Mouse (Mus musculus) hindbrain, embryonic 14.5 days (tissue): ENCODE data around the gene Hsf2bp. TPM values are rescaled to one million over a fixed set of nuclear protein-coding genes. Genes with fewer than 3 reads are reported as not detected.
A peak's percentile ranks its signal among the peaks of the same experiment; 100 is the strongest.

Experiments used
- ATAC-seq: fragments of 200-750 bp; cut with Nextera tagmentation; 2 replicates; pipeline ENCODE4 v1.8.0; 2017; ENCODE audit warnings: moderate number of reproducible peaks, mild to moderate bottlenecking, moderate TSS enrichment, moderate library complexity; ENCODE audit not compliant: low FRiP score
- DNase-seq: peaks from one replicate; pipeline ENCODE4 v3.0.0-alpha.2; 2015; ENCODE audit warnings: low spot score
- H3K27ac ChIP-seq: fragments of 300-500 bp; sonication (generic); 2 replicates; pipeline ENCODE4 v1.5.1; 2014; ENCODE audit warnings: mild to moderate bottlenecking, moderate library complexity
- H3K27me3 ChIP-seq: fragments of 300-500 bp; sonication (generic); 2 replicates; pipeline ENCODE4 v1.6.1; 2014; ENCODE audit warnings: mild to moderate bottlenecking, low read length, mixed read lengths; ENCODE audit not compliant: control insufficient read depth, insufficient read depth
- H3K36me3 ChIP-seq: fragments of 300-500 bp; sonication (generic); replicated peaks from 2 replicates; pipeline ENCODE4 v1.6.1; 2014; ENCODE audit not compliant: control insufficient read depth, insufficient read depth
- H3K4me1 ChIP-seq: fragments of 300-500 bp; sonication (generic); replicated peaks from 2 replicates; pipeline ENCODE4 v1.6.1; 2014; ENCODE audit warnings: antibody characterized with exemption, low read length, mixed read lengths; ENCODE audit not compliant: control insufficient read depth, insufficient read depth
- H3K4me2 ChIP-seq: fragments of 300-500 bp; sonication (generic); replicated peaks from 2 replicates; pipeline ENCODE4 v1.6.1; 2014; ENCODE audit warnings: mild to moderate bottlenecking, moderate library complexity
- H3K4me3 ChIP-seq: fragments of 300-500 bp; sonication (generic); replicated peaks from 2 replicates; pipeline ENCODE4 v1.5.1; 2014; ENCODE audit warnings: mild to moderate bottlenecking, low read length
- H3K9ac ChIP-seq: fragments of 300-500 bp; sonication (generic); 2 replicates; pipeline ENCODE4 v1.6.1; 2014
- H3K9me3 ChIP-seq: fragments of 300-500 bp; sonication (generic); 2 replicates; pipeline ENCODE4 v1.6.1; 2016; ENCODE audit warnings: low read length; ENCODE audit not compliant: control insufficient read depth
- WGBS: fragments of 180-500 bp; shearing (Covaris S2); extraction: QIAGEN DNeasy Blood & Tissue Kit; methylation state at CpG from one replicate; pipeline ENCODE4 v1.1.7; 2014; 5-methylcytosine and 5-hydroxymethylcytosine counted together
- polyA plus RNA-seq: library from polyadenylated mRNA; unstranded; fragments of >200 nt; fragmentation: Nextera tagmentation; extraction: Ambion mirVana; gene quantifications from 2 replicates; pipeline ENCODE4 v1.2.1, GENCODE M21; 2014

The Hsf2bp gene
- polyA plus RNA-seq, 1 experiment from 2014 or later: 0.82 TPM

GRCm38 (mm10) chr17:31966566-31966965 lies 69.6 kb downstream of the Hsf2bp start:
- no peak overlapping the region for H3K4me2 ChIP-seq
- 94% methylated on average over 1 of the region's 1 CpGs for WGBS
- no peak overlapping the region for H3K27ac ChIP-seq
- no peaks in the 10 kb centered on the region for H3K9me3 ChIP-seq
- no peak overlapping the region for H3K4me3 ChIP-seq
- no peaks in the 10 kb centered on the region for H3K27me3 ChIP-seq
- no peak overlapping the region for H3K9ac ChIP-seq
- no peaks in the 10 kb centered on the region for H3K4me1 ChIP-seq
- H3K36me3 ChIP-seq: no peaks in the 10 kb centered on the region
- ATAC-seq: no peak
- DNase-seq: no peak

- 36% methylated on average over 2 of the region's 2 CpGs for WGBS
- Histone ChIP-seq H3K9ac (no peak overlapping the region), H3K4me2 (no peak overlapping the region), H3K27ac (no peak overlapping the region), H3K36me3 (no peaks in the 10 kb centered on the region), H3K4me3 (no peak overlapping the region), H3K4me1 (no peaks in the 10 kb centered on the region), H3K9me3 (no peaks in the 10 kb centered on the region), H3K27me3 (no peaks in the 10 kb centered on the region)
- DNase-seq (peak; percentile 47), ATAC-seq (no peak)
Measured at GRCm38 (mm10) chr17:31965623-31966022, 70.5 kb downstream of the Hsf2bp start.

GRCm38 (mm10) chr17:31962930-31963329 lies 73.2 kb downstream of the Hsf2bp start:
- no peaks in the 10 kb centered on the region for H3K36me3 ChIP-seq
- no peak overlapping the region for H3K4me3 ChIP-seq
- H3K9me3 ChIP-seq: no peaks in the 10 kb centered on the region
- H3K27ac ChIP-seq: no peak overlapping the region
- no peak overlapping the region for H3K9ac ChIP-seq
- no peak for DNase-seq
- no peaks in the 10 kb centered on the region for H3K4me1 ChIP-seq
- 56% methylated on average over 4 of the region's 4 CpGs for WGBS
- ATAC-seq: no peak
- no peak overlapping the region for H3K4me2 ChIP-seq
- H3K27me3 ChIP-seq: no peaks in the 10 kb centered on the region

- WGBS: 85% methylated on average over 5 of the region's 5 CpGs
- H3K27ac ChIP-seq: no peak overlapping the region
- H3K36me3 ChIP-seq: no peaks in the 10 kb centered on the region
- no peak overlapping the region for H3K9ac ChIP-seq
- ATAC-seq (no peak), DNase-seq (no peak)
- no peak overlapping the region for H3K4me2 ChIP-seq
- H3K4me1 ChIP-seq: no peaks in the 10 kb centered on the region
- no peak overlapping the region for H3K4me3 ChIP-seq
- H3K9me3 ChIP-seq: no peaks in the 10 kb centered on the region
- no peaks in the 10 kb centered on the region for H3K27me3 ChIP-seq
Measured at GRCm38 (mm10) chr17:31962281-31962680, 73.9 kb downstream of the Hsf2bp start.

GRCm38 (mm10) chr17:31954551-31955140 lies 81.5 kb downstream of the Hsf2bp start:
- H3K4me2 ChIP-seq: no peak overlapping the region
- DNase-seq (no peak), ATAC-seq (no peak)
- H3K36me3 ChIP-seq: no peaks in the 10 kb centered on the region
- no peak overlapping the region for H3K27ac ChIP-seq
- no peaks in the 10 kb centered on the region for H3K9me3 ChIP-seq
- no peaks in the 10 kb centered on the region for H3K4me1 ChIP-seq
- WGBS: 92% methylated on average over 9 of the region's 9 CpGs
- no peak overlapping the region for H3K9ac ChIP-seq
- H3K4me3 ChIP-seq: no peak overlapping the region
- H3K27me3 ChIP-seq: no peaks in the 10 kb centered on the region

- ATAC-seq (no peak), DNase-seq (no peak)
- H3K36me3 ChIP-seq: no peaks in the 10 kb centered on the region
- no peak overlapping the region for H3K9ac ChIP-seq
- WGBS: 88% methylated on average over 1 of the region's 1 CpGs
- H3K9me3 ChIP-seq: no peaks in the 10 kb centered on the region
- no peak overlapping the region for H3K4me2 ChIP-seq
- no peak overlapping the region for H3K4me3 ChIP-seq
- H3K27ac ChIP-seq: no peak overlapping the region
- no peaks in the 10 kb centered on the region for H3K27me3 ChIP-seq
- H3K4me1 ChIP-seq: no peaks in the 10 kb centered on the region
Measured at GRCm38 (mm10) chr17:31949076-31949475, 87.1 kb downstream of the Hsf2bp start.

GRCm38 (mm10) chr17:31946436-31946835 lies 89.7 kb downstream of the Hsf2bp start:
- Histone ChIP-seq H3K9me3 (no peaks in the 10 kb centered on the region), H3K9ac (no peak overlapping the region), H3K27ac (no peak overlapping the region), H3K36me3 (no peaks in the 10 kb centered on the region), H3K27me3 (no peaks in the 10 kb centered on the region), H3K4me1 (no peaks in the 10 kb centered on the region), H3K4me3 (no peak overlapping the region), H3K4me2 (no peak overlapping the region)
- ATAC-seq (no peak), DNase-seq (no peak)
- WGBS: 95% methylated on average over 9 of the region's 9 CpGs

GRCm38 (mm10) chr17:31943881-31944539 lies 92.1 kb downstream of the Hsf2bp start:
- Histone ChIP-seq H3K36me3 (no peaks in the 10 kb centered on the region), H3K9ac (no peak overlapping the region), H3K4me2 (no peak overlapping the region), H3K4me3 (no peak overlapping the region), H3K9me3 (no peaks in the 10 kb centered on the region), H3K4me1 (no peaks in the 10 kb centered on the region), H3K27ac (no peak overlapping the region), H3K27me3 (no peaks in the 10 kb centered on the region)
- DNase-seq: no peak
- WGBS: 77% methylated on average over 10 of the region's 10 CpGs
- no peak for ATAC-seq

- no peak overlapping the region for H3K4me3 ChIP-seq
- no peak overlapping the region for H3K27ac ChIP-seq
- ATAC-seq (no peak), DNase-seq (no peak)
- H3K9me3 ChIP-seq: no peaks in the 10 kb centered on the region
- no peak overlapping the region for H3K9ac ChIP-seq
- no peaks in the 10 kb centered on the region for H3K36me3 ChIP-seq
- H3K4me2 ChIP-seq: no peak overlapping the region
- 47% methylated on average over 4 of the region's 4 CpGs for WGBS
- no peaks in the 10 kb centered on the region for H3K27me3 ChIP-seq
- no peaks in the 10 kb centered on the region for H3K4me1 ChIP-seq
Measured at GRCm38 (mm10) chr17:31941616-31942015, 94.5 kb downstream of the Hsf2bp start.
